Mouse (Mus musculus) embryonic facial prominence, embryonic 13.5 days (tissue): ENCODE measurements around the gene Glis2. TPM values are rescaled to one million over a fixed set of nuclear protein-coding genes. Genes with fewer than 3 reads are reported as not detected.

Source experiments
- ATAC-seq: fragments of 200-750 bp; cut with Nextera tagmentation; 2 replicates; pipeline ENCODE4 v1.8.0; 2017; ENCODE audit warnings: low read depth; ENCODE audit not compliant: insufficient number of reproducible peaks, insufficient read depth, low FRiP score, low TSS enrichment
- H3K27ac ChIP-seq: fragments of 300-500 bp; sonication (generic); 2 replicates; pipeline ENCODE4 v1.5.1; 2015; ENCODE audit warnings: moderate library complexity, mild to moderate bottlenecking, inconsistent platforms
- H3K27me3 ChIP-seq: fragments of 300-500 bp; sonication (generic); 2 replicates; pipeline ENCODE4 v1.6.1; 2015; ENCODE audit warnings: mild to moderate bottlenecking, inconsistent platforms
- H3K36me3 ChIP-seq: fragments of 300-500 bp; sonication (generic); 2 replicates; pipeline ENCODE4 v1.6.1; 2015; ENCODE audit warnings: mild to moderate bottlenecking, inconsistent platforms
- H3K4me1 ChIP-seq: fragments of 300-500 bp; sonication (generic); 2 replicates; pipeline ENCODE4 v1.6.1; 2015; ENCODE audit warnings: inconsistent platforms
- H3K4me2 ChIP-seq: fragments of 300-500 bp; sonication (generic); 2 replicates; pipeline ENCODE4 v1.6.1; 2015; ENCODE audit warnings: moderate library complexity, mild to moderate bottlenecking, inconsistent platforms
- H3K4me3 ChIP-seq: fragments of 300-500 bp; sonication (generic); 2 replicates; pipeline ENCODE4 v1.5.1; 2015; ENCODE audit warnings: mild to moderate bottlenecking, inconsistent platforms
- H3K9ac ChIP-seq: fragments of 300-500 bp; sonication (generic); 2 replicates; pipeline ENCODE4 v1.6.1; 2015; ENCODE audit warnings: mild to moderate bottlenecking, inconsistent platforms
- H3K9me3 ChIP-seq: fragments of 300-500 bp; sonication (generic); 2 replicates; pipeline ENCODE4 v1.6.1; 2016; ENCODE audit warnings: inconsistent platforms
- WGBS: fragments of 180-500 bp; shearing (Covaris S2); methylation state at CpG from one replicate; pipeline ENCODE4 v1.1.7; 2015; ENCODE audit warnings: mixed read lengths; 5-methylcytosine and 5-hydroxymethylcytosine counted together
- polyA plus RNA-seq: library from polyadenylated mRNA; unstranded; fragments of >200 nt; fragmentation: Nextera tagmentation; extraction: Ambion mirVana; gene quantifications from 2 replicates; pipeline ENCODE4 v1.2.1, GENCODE M21; 2015

Glis2 gene
- polyA plus RNA-seq, 1 experiment from 2014 or later = 31.2 TPM

DNA sequence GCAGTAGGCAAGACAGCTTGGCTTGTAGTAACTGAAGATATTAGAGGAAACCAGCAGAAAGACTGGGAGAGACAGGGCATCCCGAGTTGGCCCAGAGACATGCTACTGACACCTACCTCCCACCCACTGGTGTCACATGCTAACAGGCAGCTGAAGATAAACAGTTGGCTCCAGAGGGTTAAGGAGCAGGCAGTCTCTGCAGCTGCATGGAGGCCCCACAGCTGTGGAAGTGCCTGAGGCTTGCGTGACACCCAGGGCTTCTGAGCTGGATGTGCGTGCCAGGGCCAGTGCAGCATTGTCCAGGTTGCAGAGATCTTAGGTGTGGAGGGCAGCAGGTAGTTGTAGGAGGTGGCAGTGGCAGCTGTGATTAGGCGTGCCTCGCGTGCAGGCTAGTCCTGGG, 32.6 kb downstream of the Glis2 start:
- ATAC-seq = no peak
- H3K4me3 ChIP-seq = no peak overlapping the region

DNA sequence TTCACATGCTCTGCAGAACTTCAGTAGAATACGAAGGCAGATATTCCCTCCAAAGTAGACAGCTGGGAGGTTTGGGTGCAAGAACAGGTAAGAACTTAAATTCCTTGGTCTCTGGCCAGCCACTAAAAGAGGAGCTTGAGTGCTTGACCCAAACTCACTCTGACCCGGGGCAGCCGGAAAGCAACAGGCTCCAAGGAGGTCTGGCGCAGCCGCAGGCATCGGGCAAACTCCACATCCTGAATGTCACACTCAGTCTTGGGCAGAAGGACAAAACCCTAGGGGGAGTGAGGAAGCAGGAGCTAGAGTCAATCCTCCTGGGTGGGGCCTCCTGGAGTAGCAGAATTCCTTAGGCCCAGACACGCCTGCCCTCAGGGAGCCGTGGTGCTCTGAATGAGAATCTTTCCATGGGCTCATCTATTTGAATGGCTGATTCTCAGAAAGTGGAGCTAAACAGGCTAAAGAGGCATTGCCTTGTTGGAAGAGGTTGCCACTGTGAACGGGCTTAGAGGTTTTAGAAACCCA, 34.4 kb downstream of the Glis2 start:
- WGBS = 92% methylated on average over 9 of the region's 9 CpGs
- Histone ChIP-seq H3K9me3 (no peaks in the 10 kb centered on the region), H3K27ac (no peak overlapping the region), H3K4me1 (peaks cover 9% of the 10 kb centered on the region), H3K4me3 (no peak overlapping the region), H3K4me2 (no peak overlapping the region), H3K9ac (no peak overlapping the region), H3K27me3 (no peaks in the 10 kb centered on the region), H3K36me3 (peaks cover 35% of the 10 kb centered on the region)
- no peak for ATAC-seq

More for the DNA sequence above, 32.6 kb downstream of the Glis2 start:
- peaks cover 30% of the 10 kb centered on the region for H3K36me3 ChIP-seq
- no peak overlapping the region for H3K4me2 ChIP-seq
- WGBS = 84% methylated on average over 6 of the region's 6 CpGs
- peaks cover 23% of the 10 kb centered on the region for H3K4me1 ChIP-seq
- no peaks in the 10 kb centered on the region for H3K27me3 ChIP-seq
- H3K9me3 ChIP-seq = no peaks in the 10 kb centered on the region
- no peak overlapping the region for H3K27ac ChIP-seq
- no peak overlapping the region for H3K9ac ChIP-seq

DNA sequence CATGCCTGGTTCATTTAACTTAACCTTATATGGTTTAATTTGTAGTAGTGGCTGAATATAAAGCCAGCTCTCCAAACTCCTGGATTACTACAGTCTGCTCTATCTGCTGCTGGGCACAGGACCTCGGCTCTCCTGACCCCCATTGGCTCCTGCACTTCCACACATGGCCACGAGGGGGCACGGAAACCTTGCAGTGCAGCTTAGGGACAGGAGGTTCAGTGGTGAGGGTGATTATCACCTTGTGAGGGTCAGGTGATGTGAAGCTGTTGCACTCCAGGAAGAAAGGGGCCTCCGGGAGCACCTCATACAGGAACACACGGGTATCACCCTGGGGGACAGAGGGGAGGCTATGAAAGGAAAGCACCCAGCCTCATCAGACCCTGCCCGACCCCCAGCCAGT, 35.4 kb downstream of the Glis2 start:
- peaks cover 45% of the 10 kb centered on the region for H3K36me3 ChIP-seq
- H3K27ac ChIP-seq = no peak overlapping the region
- no peaks in the 10 kb centered on the region for H3K27me3 ChIP-seq
- WGBS = 23% methylated on average over 6 of the region's 6 CpGs
- no peaks in the 10 kb centered on the region for H3K9me3 ChIP-seq
- 0 out of 2 replicates have a peak, but pooled peaks have one; percentile 4 for ATAC-seq
- H3K4me2 ChIP-seq = no peak overlapping the region
- peaks cover 6% of the 10 kb centered on the region; the same call in 1 of the 2 replicates for H3K4me1 ChIP-seq
- H3K4me3 ChIP-seq = no peak overlapping the region
- no peak overlapping the region for H3K9ac ChIP-seq

DNA sequence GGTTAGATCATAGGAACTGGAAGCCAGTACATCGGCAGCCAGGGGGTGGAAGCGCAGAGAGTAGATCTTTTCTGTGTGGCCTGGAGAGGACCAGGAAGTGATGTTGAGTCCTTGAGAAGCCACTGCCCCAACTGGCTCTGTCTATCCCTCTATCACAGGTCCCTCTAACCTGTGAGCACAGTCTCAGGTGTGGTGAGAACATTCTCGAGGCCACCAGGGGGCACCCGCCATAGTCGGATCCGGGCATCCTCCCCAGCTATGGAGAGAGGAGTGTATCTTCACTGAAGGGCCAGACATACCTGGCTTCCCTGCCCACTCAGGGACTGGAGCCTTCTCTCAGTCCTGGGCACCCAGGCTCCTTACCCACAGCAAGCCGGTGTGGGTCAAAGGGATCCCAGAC, 37.5 kb downstream of the Glis2 start:
- Histone ChIP-seq H3K36me3 (peaks cover 42% of the 10 kb centered on the region), H3K27ac (no peak overlapping the region), H3K9ac (0 out of 2 replicates have a peak overlapping the region, but pooled peaks have one; percentile 6), H3K4me3 (no peak overlapping the region), H3K9me3 (no peaks in the 10 kb centered on the region), H3K27me3 (no peaks in the 10 kb centered on the region), H3K4me1 (peaks cover 10% of the 10 kb centered on the region; the same call in 1 of the 2 replicates), H3K4me2 (no peak overlapping the region)
- no peak for ATAC-seq
- 39% methylated on average over 7 of the region's 7 CpGs for WGBS

DNA sequence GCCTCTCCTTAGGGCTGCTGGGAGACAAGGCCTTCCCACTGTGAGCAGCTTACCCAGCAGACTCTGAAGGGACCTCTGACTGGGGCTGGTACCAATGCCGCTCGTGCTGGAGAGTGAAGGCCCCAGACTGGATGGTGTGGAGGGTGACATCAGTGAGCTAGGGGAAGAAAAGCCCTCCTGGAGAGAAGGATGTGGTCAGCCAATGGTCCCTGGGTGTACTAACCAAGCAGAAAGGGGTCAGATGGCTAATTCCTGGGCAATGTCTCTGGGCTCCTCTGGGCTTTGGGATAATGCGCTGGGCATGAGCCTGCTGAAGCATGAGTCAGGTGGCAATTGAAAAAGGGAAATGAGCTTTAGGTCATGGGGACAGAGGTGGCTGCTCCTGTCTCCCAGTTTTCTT, 39.1 kb downstream of the Glis2 start:
- WGBS = 87% methylated on average over 3 of the region's 3 CpGs
- no peak overlapping the region for H3K9ac ChIP-seq
- H3K27me3 ChIP-seq = no peaks in the 10 kb centered on the region
- H3K4me1 ChIP-seq = peaks cover 10% of the 10 kb centered on the region; the same call in 1 of the 2 replicates
- H3K36me3 ChIP-seq = peaks cover 34% of the 10 kb centered on the region
- ATAC-seq = no peak
- no peak overlapping the region for H3K4me3 ChIP-seq
- no peak overlapping the region for H3K27ac ChIP-seq
- H3K4me2 ChIP-seq = no peak overlapping the region
- H3K9me3 ChIP-seq = no peaks in the 10 kb centered on the region

DNA sequence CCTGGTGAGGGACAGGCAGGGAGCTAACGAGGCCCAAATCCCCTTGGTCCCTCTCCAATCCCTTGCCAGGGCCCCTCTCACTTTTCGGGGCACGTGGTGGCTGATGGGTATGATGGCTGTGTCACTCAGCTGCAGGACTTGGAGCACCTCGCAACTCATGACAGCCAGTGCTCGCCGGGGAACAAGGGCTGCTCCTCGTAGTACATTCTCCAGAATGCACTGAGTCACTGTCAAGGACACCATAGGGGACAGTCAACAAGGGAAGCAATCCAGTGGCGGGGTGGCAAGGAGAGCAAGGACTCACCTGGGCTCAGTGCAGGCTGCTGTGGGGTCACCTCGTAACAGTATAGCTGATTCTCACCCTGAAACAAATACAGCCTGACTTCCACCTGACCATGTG, 40.2 kb downstream of the Glis2 start:
- Histone ChIP-seq H3K9me3 (no peaks in the 10 kb centered on the region), H3K9ac (no peak overlapping the region), H3K27ac (no peak overlapping the region), H3K4me1 (peaks cover 16% of the 10 kb centered on the region; the same call in 1 of the 2 replicates), H3K4me3 (no peak overlapping the region), H3K27me3 (no peaks in the 10 kb centered on the region), H3K4me2 (no peak overlapping the region), H3K36me3 (peaks cover 26% of the 10 kb centered on the region)
- WGBS = 83% methylated on average over 9 of the region's 9 CpGs
- ATAC-seq = no peak

DNA sequence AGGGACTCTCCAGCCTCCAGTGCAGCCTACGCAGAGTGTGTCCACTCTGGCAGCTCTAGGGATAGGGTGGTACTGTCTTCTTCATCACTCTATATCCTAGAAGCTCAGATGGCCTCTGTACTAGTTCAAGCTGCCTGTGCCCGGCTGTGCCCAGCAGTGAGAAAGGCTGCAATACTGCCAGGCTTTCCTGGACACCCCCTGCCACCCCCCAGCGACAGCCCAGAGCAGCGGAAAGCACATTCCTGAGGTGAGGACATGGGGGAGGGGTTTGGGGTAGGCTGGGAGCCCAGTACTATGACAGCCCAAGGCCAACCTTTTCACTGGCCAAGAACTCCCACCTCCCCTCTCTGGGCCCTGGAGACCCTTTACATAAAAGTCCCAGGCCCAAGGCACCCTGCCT, 41.2 kb downstream of the Glis2 start:
- no peaks in the 10 kb centered on the region for H3K9me3 ChIP-seq
- peaks cover 21% of the 10 kb centered on the region for H3K4me1 ChIP-seq
- H3K9ac ChIP-seq = 0 out of 2 replicates have a peak overlapping the region, but pooled peaks have one; percentile 21
- WGBS = 65% methylated on average over 4 of the region's 4 CpGs
- ATAC-seq = no peak
- no peak overlapping the region for H3K27ac ChIP-seq
- no peak overlapping the region for H3K4me3 ChIP-seq
- no peaks in the 10 kb centered on the region for H3K27me3 ChIP-seq
- H3K4me2 ChIP-seq = no peak overlapping the region
- H3K36me3 ChIP-seq = peaks cover 21% of the 10 kb centered on the region

DNA sequence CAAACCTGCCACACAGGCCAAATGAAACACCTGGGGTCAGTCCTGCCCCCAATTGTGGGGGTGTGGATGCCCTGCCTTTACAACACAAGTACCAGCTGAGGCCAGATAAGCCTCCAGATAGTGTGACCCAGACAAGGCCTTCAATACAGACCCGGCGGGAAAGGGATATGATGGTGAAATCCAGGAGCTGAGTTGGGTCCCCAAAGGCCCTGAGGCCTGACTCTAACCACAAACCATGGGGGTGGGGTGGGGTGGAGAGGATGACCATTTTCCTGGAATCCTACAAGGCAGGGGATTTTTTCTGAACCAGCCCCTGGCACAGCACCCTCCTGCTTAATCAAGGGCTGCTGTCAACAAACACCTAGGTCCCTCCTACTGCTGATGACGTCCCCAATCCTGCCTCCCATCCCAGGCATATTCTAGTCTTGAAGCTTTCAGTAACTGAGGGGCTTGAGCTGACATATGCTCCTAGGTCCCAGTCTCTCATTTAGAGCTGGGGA, 44.4 kb downstream of the Glis2 start:
- no peaks in the 10 kb centered on the region for H3K9me3 ChIP-seq
- ATAC-seq = no peak
- no peak overlapping the region for H3K27ac ChIP-seq
- H3K4me1 ChIP-seq = peaks cover 53% of the 10 kb centered on the region
- no peak overlapping the region for H3K4me3 ChIP-seq
- 78% methylated on average over 3 of the region's 3 CpGs for WGBS
- H3K4me2 ChIP-seq = no peak overlapping the region
- H3K27me3 ChIP-seq = no peaks in the 10 kb centered on the region
- H3K9ac ChIP-seq = 0 out of 2 replicates have a peak overlapping the region, but pooled peaks have one; percentile 11
- peaks cover 20% of the 10 kb centered on the region for H3K36me3 ChIP-seq

DNA sequence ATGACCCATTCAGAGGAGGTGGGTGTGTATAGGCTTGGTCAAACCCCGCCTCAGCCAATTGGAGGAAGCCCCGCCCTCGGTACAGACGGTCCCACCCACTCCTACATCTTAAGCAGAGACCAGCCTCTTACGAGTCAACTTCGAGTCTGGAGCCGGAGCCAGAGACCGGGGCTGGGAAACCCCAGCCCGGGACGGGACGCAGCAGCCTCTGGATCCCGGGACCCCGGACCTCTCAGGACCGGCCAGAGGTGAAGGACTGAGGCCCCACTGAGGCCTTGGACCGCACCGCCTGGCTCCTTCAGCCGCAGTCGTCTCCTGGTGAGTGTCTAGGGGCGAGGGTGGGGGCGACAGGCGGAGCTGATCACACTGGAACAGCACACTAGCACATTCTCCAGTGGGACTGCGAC, 45.3 kb downstream of the Glis2 start, which contains the start of the genes Vasn and Dnaja3:
TSS of gene Vasn (plus strand) at position 111 of the 407 bp plus-strand sequence.
TSS of gene Dnaja3 (plus strand) at position 159 of the 407 bp plus-strand sequence.
- Histone ChIP-seq H3K27ac (peak within 1 kb of the TSS; percentile 93), H3K4me1 (peaks cover 62% of the 10 kb centered on the region), H3K9ac (peak within 1 kb of the TSS; percentile 89), H3K36me3 (peaks cover 17% of the 10 kb centered on the region; the same call in 1 of the 2 replicates), H3K4me2 (peak within 1 kb of the TSS; percentile 85), H3K9me3 (no peaks in the 10 kb centered on the region), H3K27me3 (no peaks in the 10 kb centered on the region), H3K4me3 (peak within 1 kb of the TSS; percentile 84)
- peak; percentile 92 for ATAC-seq
- under 1% methylated on average over 22 of the region's 22 CpGs for WGBS

DNA sequence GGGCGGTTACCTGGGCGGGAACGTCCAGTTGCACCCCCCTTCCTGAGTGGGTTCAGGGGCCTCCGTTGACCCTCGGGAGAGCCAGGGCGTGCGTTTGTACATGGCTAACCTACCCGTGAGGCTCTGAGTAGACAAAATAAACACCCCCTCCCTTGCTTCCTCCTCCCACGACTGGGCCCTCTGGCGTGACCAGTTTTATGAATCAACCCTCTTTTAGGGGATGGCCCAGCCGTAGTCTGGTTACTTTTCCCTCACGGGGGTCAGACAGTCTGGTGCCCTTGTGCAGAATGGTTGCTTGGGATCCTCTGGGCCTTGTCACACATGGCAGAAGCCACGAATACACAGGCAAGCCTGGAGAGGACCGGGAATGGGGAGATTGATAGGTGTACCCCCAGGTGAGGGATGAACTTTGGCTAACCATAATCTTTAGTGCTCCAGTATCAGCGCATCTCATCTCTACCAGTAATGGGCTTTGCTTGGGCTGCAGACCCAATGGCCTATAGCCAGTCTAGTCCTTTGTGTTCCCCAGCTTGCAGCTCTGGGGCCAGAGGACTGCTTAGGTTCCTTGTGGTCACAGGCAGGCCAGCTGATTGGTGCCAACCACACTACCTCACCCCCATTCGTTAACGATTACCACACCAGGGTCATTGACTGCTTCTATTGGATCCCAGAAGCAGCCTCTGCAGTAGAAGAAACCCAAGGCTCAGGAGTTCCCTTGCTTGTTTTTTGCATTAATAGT, 45.9 kb downstream of the Glis2 start:
- H3K4me1 ChIP-seq = peaks cover 64% of the 10 kb centered on the region
- peak overlapping the region; percentile 84 for H3K4me3 ChIP-seq
- H3K9me3 ChIP-seq = no peaks in the 10 kb centered on the region
- H3K4me2 ChIP-seq = peak overlapping the region; percentile 85
- peaks cover 17% of the 10 kb centered on the region; the same call in 1 of the 2 replicates for H3K36me3 ChIP-seq
- peak overlapping the region; percentile 93 for H3K27ac ChIP-seq
- peak; percentile 27; the same call in 1 of the 2 replicates for ATAC-seq
- H3K27me3 ChIP-seq = no peaks in the 10 kb centered on the region
- peak overlapping the region; percentile 89 for H3K9ac ChIP-seq
- WGBS = 3% methylated on average over 17 of the region's 17 CpGs

DNA sequence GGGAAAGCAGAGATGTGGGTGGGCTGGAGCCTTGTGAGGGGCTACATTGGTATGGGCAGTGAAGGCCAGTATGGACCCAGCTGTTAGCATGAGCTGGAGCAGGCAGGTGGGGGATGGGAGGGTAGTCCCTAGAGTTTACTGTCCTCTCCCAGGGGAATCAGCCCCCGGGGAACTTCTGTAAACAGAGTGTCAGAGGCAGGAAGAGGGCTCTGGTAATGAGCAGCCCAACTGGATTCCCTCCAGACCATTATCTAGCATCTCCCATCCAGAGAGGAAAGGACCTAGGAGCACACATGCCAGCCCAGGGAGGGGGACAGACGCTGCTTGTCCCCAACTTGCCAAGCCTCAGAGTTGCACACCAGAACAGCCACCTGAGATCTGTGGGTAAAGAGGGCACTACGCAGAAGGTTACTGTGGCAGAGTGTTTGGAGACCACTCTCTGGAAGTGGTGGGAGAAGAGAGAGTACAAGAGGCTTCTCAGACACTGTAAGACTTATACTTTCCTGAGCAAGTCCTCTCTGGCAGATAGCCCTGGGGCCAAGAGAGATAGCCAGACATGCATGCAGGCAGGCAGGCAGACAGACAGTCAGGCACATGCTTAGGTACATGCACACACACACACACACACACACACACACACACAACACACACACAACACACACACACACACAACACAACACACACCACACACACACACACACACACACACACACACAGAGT, 46.8 kb downstream of the Glis2 start:
- Histone ChIP-seq H3K27ac (peak overlapping the region; percentile 93), H3K4me2 (peak overlapping the region; percentile 85), H3K36me3 (peaks cover 26% of the 10 kb centered on the region), H3K4me3 (peak overlapping the region; percentile 84), H3K27me3 (no peaks in the 10 kb centered on the region), H3K9ac (peak overlapping the region; percentile 89), H3K4me1 (peaks cover 64% of the 10 kb centered on the region), H3K9me3 (no peaks in the 10 kb centered on the region)
- ATAC-seq = no peak
- 33% methylated on average over 3 of the region's 3 CpGs for WGBS
